Mouse (Mus musculus) v-Abl transformed pro-B cells (cell line): ENCODE data around the gene Apeh.

Source experiments
- in situ Hi-C, 2 experiments: fragments of 400-800 bp; cut with MboI; formaldehyde crosslinking; loops; one replicate each; pipeline ENCODE4 v1.15.1; 2025; ENCODE audit not compliant: unreplicated experiment in 2 of 2

Gene Apeh

GRCm38 (mm10) chr9:108121170-108121969 lies 27.0 kb upstream of the Apeh start:
- in situ Hi-C loops, result no loop called here

GRCm38 (mm10) chr9:108120671-108121070 lies 26.3 kb upstream of the Apeh start:
- in situ Hi-C loops, result no loop called here

- in situ Hi-C loops, result no loop called here
These were observed 25.5 kb upstream of the Apeh start for GRCm38 (mm10) chr9:108119891-108120411.

GRCm38 (mm10) chr9:108117143-108117542 lies 22.7 kb upstream of the Apeh start:
- in situ Hi-C loops, result no loop called here

- in situ Hi-C loops, result no loop called here
These were observed 21.1 kb upstream of the Apeh start for GRCm38 (mm10) chr9:108115290-108116077.

GRCm38 (mm10) chr9:108112719-108113340 lies 18.4 kb upstream of the Apeh start:
- in situ Hi-C loops, result no loop called here

- in situ Hi-C loops, result no loop called here
These were observed 17.3 kb upstream of the Apeh start for GRCm38 (mm10) chr9:108111593-108112121.

- in situ Hi-C loops, result no loop called here
These were observed 16.7 kb upstream of the Apeh start for GRCm38 (mm10) chr9:108111101-108111592.

GRCm38 (mm10) chr9:108110160-108110559 lies 15.8 kb upstream of the Apeh start:
- in situ Hi-C loops, result no loop called here

GRCm38 (mm10) chr9:108107867-108108266 lies 13.5 kb upstream of the Apeh start:
- in situ Hi-C loops, result no loop called here

GRCm38 (mm10) chr9:108106090-108106489 lies 11.7 kb upstream of the Apeh start:
- in situ Hi-C loops, result no loop called here

GRCm38 (mm10) chr9:108105549-108105863 lies 11.1 kb upstream of the Apeh start:
- in situ Hi-C loops, result no loop called here

- in situ Hi-C loops, result no loop called here
These were observed 10.6 kb upstream of the Apeh start for GRCm38 (mm10) chr9:108104766-108105548.

- in situ Hi-C loops, result loop anchor here (5.0 kb wide), 4 partner anchors 33 to 178 kb away; no protein-coding TSS in a partner anchor
These were observed 5.2 kb upstream of the Apeh start for GRCm38 (mm10) chr9:108099619-108100018.

GRCm38 (mm10) chr9:108095949-108096712 lies 1.7 kb upstream of the Apeh start:
- in situ Hi-C loops, result loop anchor here (5.0 kb wide), 4 partner anchors 36 to 181 kb away; no protein-coding TSS in a partner anchor

- in situ Hi-C loops, result loop anchor here (5.0 kb wide), 4 partner anchors 37 to 182 kb away; no protein-coding TSS in a partner anchor
These were observed 1.1 kb upstream of the Apeh start for GRCm38 (mm10) chr9:108095518-108095917.

- in situ Hi-C loops, result loop anchor here (5.0 kb wide), 4 partner anchors 37 to 182 kb away; no protein-coding TSS in a partner anchor
These were observed 599 bp upstream of the Apeh start for GRCm38 (mm10) chr9:108094998-108095411.

- in situ Hi-C loops, result no loop called here
These were observed 820 bp downstream of the Apeh start for GRCm38 (mm10) chr9:108093586-108093985.

- in situ Hi-C loops, result no loop called here
These were observed 3.7 kb downstream of the Apeh start for GRCm38 (mm10) chr9:108090611-108091120.
